Mouse (Mus musculus): ENCODE results near the gene Slc10a1. TPM values are rescaled to one million over a fixed set of nuclear protein-coding genes. Genes with fewer than 3 reads are reported as not detected.

Gene Slc10a1
- polyA plus RNA-seq (2017; shearing (Covaris generic)): 1.0 TPM

GRCm38 (mm10) chr12:80968605-80969004 lies at the start of gene Slc10a1:
TSS of gene Slc10a1 (minus strand) at chr12:80968705.

DNA sequence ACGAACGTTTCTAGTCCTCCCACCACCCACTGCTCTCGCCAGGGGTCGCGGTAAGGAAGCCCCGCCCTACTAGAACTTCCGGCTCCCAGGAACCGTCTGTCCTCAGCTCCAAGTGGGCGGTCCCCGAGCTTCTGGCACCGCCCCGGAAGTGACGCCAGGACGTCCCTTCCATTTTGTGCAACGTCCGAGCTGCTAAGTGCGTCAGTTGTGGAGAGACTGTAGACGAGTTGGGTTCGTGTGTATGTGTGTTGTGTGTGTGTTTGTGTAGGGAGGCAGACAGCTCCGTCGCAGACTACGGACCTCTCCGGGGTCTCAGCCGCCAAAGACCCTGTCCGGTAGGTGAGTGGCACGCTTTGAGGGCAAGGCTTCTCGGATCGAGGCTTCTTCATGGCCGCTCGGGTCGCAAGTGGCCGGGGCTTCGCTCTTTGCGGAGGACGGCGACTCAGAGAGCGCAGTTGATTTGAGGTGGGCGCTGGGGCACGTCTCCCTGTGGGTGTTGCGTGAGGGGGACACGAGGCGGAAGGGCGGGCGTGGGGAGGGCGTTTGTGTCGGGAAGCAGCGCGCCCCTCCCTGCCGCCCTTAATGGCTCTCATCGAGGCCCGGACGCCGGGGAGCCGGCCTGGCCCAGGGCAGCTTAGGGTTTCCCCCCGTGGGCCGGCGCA lies 23.0 kb downstream of the Slc10a1 start, which contains the start of gene Srsf5:
TSS of gene Srsf5 (plus strand) at position 171 of the 662 bp plus-strand sequence.

Other genes with a start within 250 kb of the Slc10a1 start
- 0.39 TPM for gene Ccdc177, start 208.0 kb downstream of the Slc10a1 start, polyA plus RNA-seq (2017; shearing (Covaris generic))
- gene Susd6, start 178.2 kb downstream of the Slc10a1 start, polyA plus RNA-seq (2017; shearing (Covaris generic)): 169 TPM
- 939 TPM for gene Srsf5, start 23.2 kb downstream of the Slc10a1 start, polyA plus RNA-seq (2017; shearing (Covaris generic))
- gene Smoc1, start 58.1 kb upstream of the Slc10a1 start, polyA plus RNA-seq (2017; shearing (Covaris generic)): 1.4 TPM